Mouse (Mus musculus) megakaryocyte, embryonic 14.5 days (primary cell): ENCODE measurements around the gene Meis2. TPM values are rescaled to one million over a fixed set of nuclear protein-coding genes. Genes with fewer than 3 reads are reported as not detected.

ENCODE experiments used
- H3K27me3 ChIP-seq: replicated peaks from 2 replicates; pipeline ENCODE3; 2012; ENCODE audit warnings: inconsistent platforms
- H3K36me3 ChIP-seq: replicated peaks from 2 replicates; pipeline ENCODE3; 2012; ENCODE audit warnings: low read length, inconsistent platforms, mixed read lengths
- H3K4me1 ChIP-seq: 2 replicates; pipeline ENCODE4 v1.6.1; 2012; ENCODE audit warnings: inconsistent platforms
- H3K4me3 ChIP-seq: replicated peaks from 2 replicates; pipeline ENCODE3; 2012; ENCODE audit warnings: moderate library complexity, mild to moderate bottlenecking, inconsistent platforms
- H3K9me3 ChIP-seq: 2 replicates; pipeline ENCODE4 v1.6.1; 2012; ENCODE audit warnings: inconsistent platforms
- FLI1 ChIP-seq: IDR thresholded peaks from 2 replicates; pipeline ENCODE4 v1.6.1; 2012; ENCODE audit warnings: low read length, inconsistent platforms, mixed read lengths
- GATA1 ChIP-seq: IDR thresholded peaks from 3 replicates; pipeline ENCODE4 v1.6.1; 2012; ENCODE audit warnings: mixed read lengths, low read length, inconsistent platforms, borderline replicate concordance
- polyA plus RNA-seq: library from polyadenylated mRNA; stranded (reverse); fragments of >175 nt; gene quantifications from 2 replicates; pipeline ENCODE4 v1.2.3, GENCODE M21; 2012; ENCODE audit warnings: low replicate concordance; ENCODE audit not compliant: insufficient read depth

Meis2 gene
- polyA plus RNA-seq, 1 experiment, result not detected

DNA sequence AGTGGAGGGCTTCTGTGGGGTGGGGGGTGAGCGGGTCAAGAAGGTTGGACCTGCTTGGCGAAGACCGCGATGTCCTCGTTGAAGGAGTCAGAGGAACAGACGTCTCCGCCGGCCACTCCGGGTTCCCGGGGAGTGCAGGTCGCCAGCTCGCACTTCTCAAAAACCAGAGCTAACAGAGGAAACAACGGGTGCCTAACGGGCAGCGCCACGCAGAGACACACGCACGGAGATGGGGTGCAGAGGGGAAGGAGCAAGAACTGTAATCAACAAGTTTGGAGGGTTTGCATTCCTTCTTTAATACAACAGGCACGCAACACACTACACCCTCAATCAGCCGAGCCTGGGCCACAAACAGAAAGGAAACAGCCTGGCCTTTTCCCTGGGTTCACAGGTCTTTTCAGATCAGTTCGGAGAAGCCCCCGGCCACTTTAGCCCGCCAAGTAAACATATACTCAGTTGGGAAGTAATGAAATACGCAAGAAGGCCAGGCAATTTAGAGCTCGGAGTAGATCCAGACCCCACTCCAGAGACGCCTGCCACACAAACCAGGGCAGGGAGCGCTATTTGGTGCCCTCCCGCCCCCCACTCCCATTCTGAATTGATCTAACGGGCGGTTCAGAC is 4.1 kb downstream of the Meis2 start:
- Histone ChIP-seq H3K36me3 (no peaks in the 10 kb centered on the region), H3K9me3 (no peaks in the 10 kb centered on the region), H3K27me3 (peaks cover 73% of the 10 kb centered on the region), H3K4me3 (peak overlapping the region; percentile 81), H3K4me1 (peaks cover 43% of the 10 kb centered on the region)
- TF ChIP-seq FLI1, result no peak
- TF ChIP-seq GATA1, result no peak

DNA sequence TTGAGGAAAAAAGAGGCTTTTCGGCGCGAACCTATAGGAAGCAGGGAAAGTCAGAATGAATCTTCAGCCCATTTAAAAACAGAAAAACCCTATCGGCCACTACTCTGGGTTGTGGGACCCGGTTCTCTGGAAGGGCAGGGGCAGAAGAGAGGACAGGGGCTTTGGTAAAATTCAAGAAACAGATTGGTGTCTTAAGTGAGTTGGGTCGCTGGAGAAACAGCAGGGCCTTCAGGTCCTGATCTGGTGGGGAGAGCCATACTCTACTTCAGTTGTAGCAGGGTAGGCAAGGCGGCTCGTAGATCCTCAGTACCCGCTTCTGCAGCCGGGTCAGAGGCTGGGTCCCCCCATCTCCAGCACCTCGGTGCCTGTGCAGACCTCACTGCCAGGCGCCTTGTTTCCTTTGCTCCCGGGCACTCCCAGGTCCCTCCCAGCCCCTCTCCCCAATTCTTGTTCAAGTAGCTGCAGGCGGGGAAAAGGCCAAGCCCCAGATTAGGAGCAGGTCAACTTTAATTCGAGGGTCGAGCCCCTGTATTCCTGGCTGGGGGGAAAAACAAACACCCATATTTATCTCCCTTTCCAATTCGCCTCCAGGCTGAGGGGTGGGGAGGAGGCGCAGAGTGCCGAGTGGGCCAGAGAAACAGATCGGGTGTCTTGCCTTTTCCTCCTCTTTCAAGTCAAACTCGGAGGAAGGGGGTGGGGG is 4.8 kb downstream of the Meis2 start:
- Histone ChIP-seq H3K27me3 (peaks cover 67% of the 10 kb centered on the region), H3K9me3 (no peaks in the 10 kb centered on the region), H3K36me3 (no peaks in the 10 kb centered on the region), H3K4me3 (no peak overlapping the region), H3K4me1 (peaks cover 37% of the 10 kb centered on the region)
- no peak for TF ChIP-seq GATA1
- no peak for TF ChIP-seq FLI1

- Histone ChIP-seq H3K36me3 (no peaks in the 10 kb centered on the region), H3K9me3 (no peaks in the 10 kb centered on the region), H3K4me1 (peaks cover 33% of the 10 kb centered on the region), H3K4me3 (no peak overlapping the region), H3K27me3 (peaks cover 63% of the 10 kb centered on the region)
- TF ChIP-seq GATA1, result no peak
- no peak for TF ChIP-seq FLI1
Observed at GRCm38 (mm10) chr2:116060210-116060609, 5.4 kb downstream of the Meis2 start.

- no peaks in the 10 kb centered on the region for H3K9me3 ChIP-seq
- peaks cover 29% of the 10 kb centered on the region for H3K4me1 ChIP-seq
- H3K36me3 ChIP-seq, result no peaks in the 10 kb centered on the region
Observed at GRCm38 (mm10) chr2:116059661-116060060, 6.0 kb downstream of the Meis2 start.

DNA sequence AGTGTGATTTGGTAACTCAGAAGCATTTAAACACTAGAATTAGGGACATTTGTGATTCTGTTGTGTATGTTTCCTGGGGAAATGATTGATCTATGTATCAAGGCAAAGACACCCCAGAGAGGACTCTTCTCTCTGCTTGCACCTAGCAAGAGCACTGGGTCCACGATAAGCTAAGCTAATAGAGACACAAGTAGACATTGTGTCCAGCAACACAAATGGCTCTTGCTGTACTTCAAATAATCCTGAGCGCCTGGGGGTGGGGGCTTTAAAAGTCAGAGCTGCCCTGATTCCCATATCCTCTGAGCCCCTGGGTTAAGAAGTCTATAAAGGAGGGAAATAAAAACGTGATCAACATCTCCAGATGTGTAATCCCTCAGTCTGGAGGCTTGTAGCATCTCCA is 6.6 kb downstream of the Meis2 start:
- TF ChIP-seq FLI1 (no peak), GATA1 (no peak)
- no peaks in the 10 kb centered on the region for H3K9me3 ChIP-seq
- no peaks in the 10 kb centered on the region for H3K36me3 ChIP-seq
- peaks cover 55% of the 10 kb centered on the region for H3K27me3 ChIP-seq
- H3K4me3 ChIP-seq, result no peak overlapping the region
- H3K4me1 ChIP-seq, result peaks cover 26% of the 10 kb centered on the region

More at GRCm38 (mm10) chr2:116059661-116060060, 6.0 kb downstream of the Meis2 start:
- Histone ChIP-seq H3K27me3 (peaks cover 58% of the 10 kb centered on the region), H3K4me3 (no peak overlapping the region)
- TF ChIP-seq GATA1 (no peak), FLI1 (no peak)

DNA sequence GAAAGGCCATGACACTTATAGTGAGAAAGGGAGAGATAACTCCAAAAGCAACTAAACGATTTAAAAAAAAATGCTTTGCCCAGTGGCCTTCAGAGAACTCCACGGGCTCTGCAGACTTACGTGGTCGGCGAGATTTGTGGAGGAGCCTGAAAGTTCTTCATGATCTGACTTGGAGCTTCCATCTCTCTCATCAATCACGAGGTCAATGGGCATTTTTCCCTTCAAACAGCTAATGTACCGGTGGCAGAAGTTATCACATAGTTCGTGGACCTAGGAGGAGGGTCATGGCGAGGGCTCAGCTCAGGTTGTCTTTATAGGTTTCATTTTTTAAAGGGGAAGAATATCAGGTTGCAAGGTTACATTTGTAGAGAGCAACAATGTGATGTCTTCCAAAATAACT is 7.1 kb downstream of the Meis2 start:
- H3K9me3 ChIP-seq, result no peaks in the 10 kb centered on the region
- TF ChIP-seq FLI1 (no peak), GATA1 (no peak)
- H3K4me1 ChIP-seq, result peaks cover 22% of the 10 kb centered on the region
- no peak overlapping the region for H3K4me3 ChIP-seq
- peaks cover 49% of the 10 kb centered on the region for H3K27me3 ChIP-seq
- no peaks in the 10 kb centered on the region for H3K36me3 ChIP-seq

- H3K36me3 ChIP-seq, result no peaks in the 10 kb centered on the region
- no peak for TF ChIP-seq FLI1
- TF ChIP-seq GATA1, result no peak
- no peak overlapping the region for H3K4me3 ChIP-seq
- H3K27me3 ChIP-seq, result peaks cover 33% of the 10 kb centered on the region
- H3K4me1 ChIP-seq, result peaks cover 6% of the 10 kb centered on the region
- H3K9me3 ChIP-seq, result no peaks in the 10 kb centered on the region
Observed at GRCm38 (mm10) chr2:116056826-116057225, 8.8 kb downstream of the Meis2 start.

DNA sequence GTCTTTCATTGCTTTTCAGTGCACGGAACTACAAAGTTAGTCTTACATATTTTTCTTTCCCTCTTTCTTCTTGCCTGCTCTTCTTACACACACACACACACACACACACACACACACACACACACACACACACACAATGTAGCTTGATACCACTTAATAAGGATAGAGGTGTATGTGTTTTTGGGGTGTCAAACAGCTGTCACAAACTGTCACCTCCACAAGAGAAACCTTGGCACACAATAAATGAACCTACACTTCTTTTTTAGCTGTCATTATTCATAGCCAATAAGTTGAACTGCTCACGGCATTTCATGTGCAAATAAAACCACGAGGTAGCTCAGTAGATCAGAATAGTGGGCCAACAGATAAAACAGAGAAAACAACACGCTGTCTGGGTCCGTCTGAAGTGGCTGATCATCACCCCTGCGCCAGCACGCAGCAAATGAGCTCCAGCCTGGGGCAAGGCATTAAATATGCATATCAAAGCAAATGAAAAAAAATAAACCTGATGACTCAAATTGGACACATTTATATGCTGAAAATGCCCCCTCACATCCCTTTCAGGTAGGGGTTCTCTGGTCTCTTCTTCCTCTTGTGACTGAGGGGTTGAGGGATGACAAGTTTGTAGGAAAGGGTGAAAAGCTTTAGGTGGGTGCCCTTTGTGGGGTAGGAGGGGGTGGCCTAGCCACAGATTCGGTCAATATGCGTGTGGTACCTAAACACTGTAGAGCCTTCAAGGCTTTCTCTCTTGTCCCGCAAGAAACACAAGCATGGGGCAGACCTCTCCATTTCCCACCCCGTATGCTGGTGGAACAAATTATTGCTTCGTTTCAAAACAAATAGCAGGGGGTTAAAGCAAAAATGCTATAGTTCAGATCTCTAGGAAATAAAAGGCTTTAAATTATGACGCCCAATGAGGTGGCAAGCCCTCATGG is 9.7 kb downstream of the Meis2 start:
- no peaks in the 10 kb centered on the region for H3K36me3 ChIP-seq
- no peaks in the 10 kb centered on the region for H3K4me1 ChIP-seq
- peaks cover 24% of the 10 kb centered on the region for H3K27me3 ChIP-seq
- no peak overlapping the region for H3K4me3 ChIP-seq
- no peaks in the 10 kb centered on the region for H3K9me3 ChIP-seq
- TF ChIP-seq FLI1 (no peak), GATA1 (no peak)

- H3K27me3 ChIP-seq, result peaks cover 7% of the 10 kb centered on the region
Observed at GRCm38 (mm10) chr2:116053931-116054330, 11.7 kb downstream of the Meis2 start.

More at GRCm38 (mm10) chr2:116053931-116054330, 11.7 kb downstream of the Meis2 start:
- Histone ChIP-seq H3K4me3 (no peak overlapping the region), H3K4me1 (peaks cover 4% of the 10 kb centered on the region), H3K36me3 (no peaks in the 10 kb centered on the region), H3K9me3 (no peaks in the 10 kb centered on the region)
- TF ChIP-seq FLI1 (no peak), GATA1 (no peak)
